Mouse (Mus musculus) T-helper 17 cell (primary cell): Measurements from ENCODE around the gene Mettl7a2.
"Not testable (repeated sequence)": the region's sequence is repeated elsewhere in the genome, so short reads cannot be mapped to it uniquely, and the experiment has no call there.

Experiments
- in situ Hi-C, 2 experiments: fragments of 300-600 bp; cut with MboI, MseI; formaldehyde crosslinking; loops; 1 replicate in 1 of 2; 2 replicates in 1 of 2; pipeline ENCODE4 v1.15.1; 2025; ENCODE audit warnings: high pct_unique_total_duplicates in 2 of 2

Mettl7a2 gene

DNA sequence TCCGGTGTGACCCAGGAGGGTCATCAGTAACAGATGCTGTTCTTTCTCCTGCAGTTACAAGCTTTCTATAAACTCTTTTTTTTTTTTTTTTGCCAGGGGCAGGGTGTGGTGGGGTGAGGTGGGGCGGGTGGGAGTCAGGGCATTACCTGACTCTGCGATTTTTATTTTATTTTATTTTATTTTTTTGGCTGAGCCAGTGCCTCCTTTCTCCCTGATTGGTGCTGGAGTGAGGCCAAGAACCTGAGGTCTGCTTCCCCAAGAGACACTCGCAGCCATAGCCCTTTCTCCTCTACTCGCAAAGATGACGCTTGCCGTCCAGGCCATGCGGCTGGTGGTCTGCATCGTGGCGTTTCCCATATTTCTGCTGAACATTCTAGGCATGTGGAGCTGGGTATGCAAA is 18.4 kb upstream of the Mettl7a2 start, which contains the start of gene Mettl7a3:
TSS of gene Mettl7a3 (plus strand) at position 301 of the 400 bp plus-strand sequence.
- in situ Hi-C loops: loop anchor here (5.0 kb wide), 1 partner anchor 43 kb away; no protein-coding TSS in a partner anchor

DNA sequence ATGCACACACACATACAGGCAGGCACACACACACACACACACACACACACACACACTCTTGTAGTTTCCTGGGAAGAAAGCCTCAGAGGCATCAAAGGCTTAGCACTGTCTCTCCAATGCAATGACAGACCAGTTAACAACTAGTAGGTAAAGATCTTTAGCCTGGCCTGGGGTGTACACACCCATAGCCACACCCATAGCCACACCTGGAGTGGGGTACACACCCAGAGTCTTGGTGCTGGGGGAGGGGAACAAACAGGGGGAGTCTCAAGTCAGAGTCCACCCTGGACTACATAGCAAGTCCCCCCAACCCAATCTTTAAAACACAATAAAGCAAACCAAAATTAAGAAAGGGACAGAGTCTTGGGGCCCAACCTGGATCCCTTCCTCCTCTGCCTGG is 15.7 kb upstream of the Mettl7a2 start:
- in situ Hi-C loops: not testable (repeated sequence)

DNA sequence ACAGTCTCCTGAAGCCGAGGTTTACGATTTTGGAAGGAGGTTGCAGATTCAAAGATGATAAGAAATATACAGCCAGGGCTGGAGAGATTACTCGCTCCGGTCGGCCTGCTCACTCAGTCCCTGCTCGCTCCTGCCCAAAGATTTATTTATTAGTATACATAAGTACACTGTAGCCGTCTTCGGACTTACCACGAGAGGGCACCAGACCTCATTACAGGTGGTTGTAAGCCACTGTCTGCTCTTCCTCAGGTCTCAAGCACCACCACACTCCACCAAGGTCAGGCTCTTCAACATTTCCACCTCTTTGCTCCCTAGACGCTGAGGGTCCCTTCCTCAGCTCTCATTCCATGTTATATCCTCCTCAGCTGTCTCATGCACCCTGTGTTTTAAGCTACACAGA is 15.2 kb upstream of the Mettl7a2 start:
- in situ Hi-C loops: not testable (repeated sequence)

DNA sequence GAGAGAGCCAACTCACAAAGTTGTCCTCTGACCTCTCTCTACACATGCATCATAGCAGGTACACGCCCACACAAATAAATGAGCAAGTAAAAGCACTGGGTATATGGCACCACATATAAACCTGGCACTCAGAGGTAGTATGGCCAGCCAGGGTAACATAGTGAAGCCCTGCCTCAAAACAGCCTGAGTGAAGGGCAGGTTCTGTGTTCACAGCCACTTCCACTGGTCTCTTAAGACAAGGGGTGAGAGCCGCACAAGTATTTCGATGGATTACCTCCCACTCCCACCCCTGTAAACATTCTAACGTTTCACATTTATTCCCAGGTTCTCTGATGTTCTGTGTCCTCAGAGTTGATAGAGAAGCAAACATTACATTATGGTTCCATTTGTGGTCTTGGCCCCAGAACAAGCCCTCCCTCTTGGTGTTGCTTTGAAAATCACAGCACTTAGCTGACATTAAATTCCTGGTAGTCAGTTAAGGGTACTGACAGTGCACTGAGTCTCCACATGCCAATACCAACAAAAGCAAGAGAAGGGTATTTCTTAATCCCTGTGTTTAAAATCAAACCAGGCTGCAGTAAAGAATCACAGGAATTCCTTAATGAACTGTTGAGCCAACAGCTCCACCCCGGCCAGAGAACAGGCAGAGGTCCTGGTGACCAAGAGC is 11.6 kb upstream of the Mettl7a2 start:
- in situ Hi-C loops: not testable (repeated sequence)

DNA sequence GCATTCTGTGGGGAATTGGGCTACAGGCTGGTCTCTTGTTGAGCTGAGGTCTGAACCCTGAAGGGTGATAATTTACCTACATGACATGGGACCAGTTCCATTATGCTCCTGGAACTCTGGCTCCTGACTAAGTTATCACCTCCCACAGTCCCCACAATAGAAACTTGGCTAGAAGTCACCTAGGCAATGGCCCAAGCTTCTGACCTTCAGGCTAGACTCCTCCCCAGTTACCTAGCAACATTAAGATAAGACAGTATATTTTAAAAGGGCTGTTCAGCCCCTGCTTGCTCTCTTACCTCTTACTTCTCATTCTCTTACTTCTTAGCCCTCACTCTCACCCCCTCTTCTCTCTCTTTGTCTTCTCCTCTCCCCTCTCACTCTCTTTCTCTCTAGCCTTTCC is 7.5 kb upstream of the Mettl7a2 start:
- in situ Hi-C loops: no loop called here

DNA sequence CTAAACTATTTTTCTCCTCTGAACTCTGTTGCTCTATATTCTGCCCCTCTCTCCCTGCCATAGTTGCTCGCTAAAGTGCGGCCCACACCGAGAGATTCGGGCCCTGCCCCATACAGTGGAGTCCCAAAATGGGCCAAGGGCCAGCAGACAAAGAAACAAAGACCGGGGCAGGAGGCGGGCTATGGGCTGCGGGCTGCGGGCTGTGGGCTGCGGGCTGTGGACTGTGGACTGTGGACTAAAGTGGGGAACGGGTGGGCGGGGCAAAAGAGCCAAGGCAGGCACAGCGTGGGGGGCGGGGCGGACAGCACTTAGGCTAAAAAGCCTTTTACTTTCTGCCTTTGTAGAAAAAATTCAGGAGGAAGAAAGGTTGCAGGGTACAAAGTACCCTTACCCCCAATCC is 6.2 kb upstream of the Mettl7a2 start:
- in situ Hi-C loops: no loop called here

DNA sequence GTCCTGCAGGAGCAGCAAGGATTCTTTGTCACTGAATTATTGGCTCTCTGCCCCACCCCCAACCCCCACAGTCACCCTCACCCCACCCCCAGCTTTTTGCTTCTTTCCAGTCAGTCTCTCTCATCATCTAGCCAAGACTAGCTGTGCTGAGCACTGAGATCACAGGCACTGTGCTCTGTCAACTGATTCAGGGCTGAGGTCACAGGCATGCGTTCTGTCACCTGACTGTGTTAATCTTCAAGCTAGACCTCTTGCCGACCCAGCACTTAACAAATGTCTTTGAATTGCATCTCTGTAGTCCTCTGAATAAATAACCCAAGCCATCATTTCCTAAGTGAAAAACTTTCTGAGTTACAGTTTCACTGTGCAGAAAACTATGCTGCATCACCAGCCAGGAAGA is 3.5 kb upstream of the Mettl7a2 start:
- in situ Hi-C loops: no loop called here

DNA sequence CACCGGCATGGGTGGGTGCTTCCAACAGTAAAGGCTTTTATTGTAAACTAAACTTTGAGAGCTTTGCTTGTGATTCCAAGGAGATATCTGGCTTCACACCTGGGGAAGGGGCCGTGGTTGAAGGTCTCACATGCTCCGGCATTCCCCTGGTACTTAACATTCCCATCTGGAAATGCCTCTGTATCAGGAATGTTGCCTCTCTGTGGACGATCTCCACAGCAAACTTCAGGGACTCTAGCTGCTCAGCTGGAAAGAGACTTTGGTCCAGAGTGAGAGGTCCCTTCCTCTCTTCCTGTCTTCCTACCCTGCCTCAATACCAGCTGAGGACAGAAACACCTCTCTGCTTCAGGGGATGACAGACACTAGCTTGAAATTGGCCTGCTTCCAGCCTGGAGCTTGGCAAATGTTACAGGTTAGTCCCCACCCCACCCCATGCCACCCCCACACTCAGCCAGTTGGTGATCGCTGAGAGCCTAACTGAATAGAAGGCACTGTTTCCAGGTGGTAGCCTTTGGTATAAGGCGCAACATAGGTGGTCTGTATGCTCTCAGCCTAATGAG is 1.4 kb upstream of the Mettl7a2 start:
- in situ Hi-C loops: no loop called here

DNA sequence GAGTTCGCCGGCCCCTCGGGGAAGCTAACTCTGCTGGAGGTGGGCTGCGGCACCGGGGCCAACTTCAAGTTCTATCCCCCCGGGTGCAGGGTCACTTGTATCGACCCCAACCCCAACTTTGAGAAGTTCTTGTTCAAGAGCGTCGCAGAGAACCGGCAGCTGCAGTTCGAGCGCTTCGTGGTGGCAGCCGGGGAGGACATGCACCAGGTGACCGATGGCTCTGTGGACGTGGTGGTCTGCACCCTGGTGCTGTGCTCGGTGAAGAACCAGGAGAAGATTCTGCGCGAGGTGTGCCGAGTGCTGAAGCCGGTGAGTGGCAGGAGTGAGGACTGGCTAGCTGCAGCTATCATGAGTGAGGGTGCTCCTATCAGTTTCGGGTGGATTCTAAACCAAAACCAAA is 399 bp downstream of the Mettl7a2 start:
- in situ Hi-C loops: not testable (repeated sequence)

DNA sequence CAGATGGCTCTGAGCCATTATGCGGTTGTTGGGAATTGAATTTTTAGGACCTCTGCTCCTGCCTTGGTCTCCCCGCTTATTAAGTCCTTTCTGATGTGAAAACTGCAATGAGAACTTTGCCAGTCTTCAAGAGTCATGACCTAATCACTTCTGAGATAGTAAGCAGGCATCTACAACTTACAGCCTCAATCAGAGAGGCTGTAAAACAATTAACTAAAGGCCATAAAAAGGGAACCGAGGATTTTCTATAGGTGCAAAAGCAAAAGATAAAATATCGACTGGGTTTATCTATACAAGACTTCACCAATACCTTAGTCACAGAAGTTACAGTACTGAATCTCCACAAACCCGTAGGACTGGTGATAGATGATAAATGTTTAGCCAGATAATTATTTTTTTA is 2.9 kb downstream of the Mettl7a2 start:
- in situ Hi-C loops: no loop called here

DNA sequence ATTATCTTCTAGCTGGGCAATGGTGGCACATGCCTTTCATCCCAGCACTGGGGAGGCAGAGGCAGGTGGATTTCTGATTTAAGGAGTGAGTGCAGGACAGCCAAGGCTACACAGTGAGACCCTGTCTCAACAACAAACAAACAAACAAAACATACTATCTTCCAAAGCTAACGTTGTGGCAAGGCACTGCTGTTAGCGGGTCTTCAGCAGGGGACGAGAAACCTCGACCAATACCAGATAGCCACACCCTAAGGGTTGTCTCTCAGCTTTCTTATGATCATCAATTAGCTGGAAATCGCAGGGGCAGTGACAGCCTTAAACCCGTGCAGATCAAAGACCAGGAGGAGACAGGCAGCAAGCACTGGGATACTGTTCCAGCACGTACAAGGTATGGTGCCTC is 11.2 kb downstream of the Mettl7a2 start, which contains the start of gene Higd1c:
TSS of gene Higd1c (plus strand) at position 301 of the 400 bp plus-strand sequence.
- in situ Hi-C loops: no loop called here

DNA sequence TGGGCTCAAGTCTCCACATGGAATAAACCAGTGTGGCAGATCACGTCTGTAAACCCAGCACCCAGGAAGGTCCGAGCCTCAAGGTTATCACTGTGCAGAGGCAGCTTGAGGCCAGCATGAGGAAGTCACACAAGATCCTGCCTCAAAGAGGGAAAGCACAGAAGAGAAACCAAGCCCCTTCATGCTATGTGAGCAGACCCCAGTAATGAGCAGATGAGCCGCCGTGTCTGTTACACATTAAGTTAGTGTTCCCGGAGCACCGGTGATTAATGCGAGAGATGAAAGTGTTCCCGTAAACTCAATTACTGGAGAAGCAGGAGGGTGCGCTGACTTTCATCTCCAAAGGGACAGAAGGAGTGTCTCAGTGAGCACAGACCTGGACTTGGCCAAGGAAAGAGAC is 13.0 kb downstream of the Mettl7a2 start:
- in situ Hi-C loops: not testable (repeated sequence)

DNA sequence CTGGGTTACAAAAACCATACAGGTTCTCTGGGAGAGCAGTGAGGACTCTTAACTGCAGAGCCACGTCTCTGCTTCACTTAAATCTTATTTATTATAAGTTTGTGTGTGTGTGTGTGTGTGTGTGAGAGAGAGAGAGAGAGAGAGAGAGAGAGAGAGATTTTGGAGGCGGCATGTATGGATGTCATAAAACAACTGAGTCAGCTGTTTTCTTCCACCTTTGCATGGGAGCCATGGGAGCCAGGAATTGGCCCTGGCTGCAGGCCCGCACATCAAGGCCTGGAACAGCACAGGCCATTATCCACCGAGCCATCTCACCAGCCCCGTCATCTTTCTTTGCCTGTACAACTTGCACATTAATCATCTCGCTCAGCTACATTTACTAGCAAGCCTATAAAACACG is 14.1 kb downstream of the Mettl7a2 start:
- in situ Hi-C loops: no loop called here

DNA sequence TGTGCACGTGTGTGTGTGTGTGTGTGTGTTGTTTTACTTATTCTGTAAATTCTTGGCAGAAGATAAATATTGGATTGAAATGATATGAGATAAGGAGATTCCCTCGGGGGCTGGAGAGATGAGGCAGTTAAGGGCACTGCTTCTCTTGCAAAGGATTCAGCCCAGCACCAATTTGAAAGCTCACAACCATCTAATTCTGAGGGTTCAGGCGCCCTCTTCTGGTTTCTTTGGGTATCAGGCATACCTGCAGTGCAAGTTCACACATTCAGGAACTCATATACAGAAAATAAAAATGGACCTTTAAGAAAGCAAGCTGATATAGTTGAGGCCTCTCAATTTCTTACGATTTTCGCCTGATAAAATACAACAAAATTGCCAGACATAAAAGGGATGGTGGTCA is 22.1 kb downstream of the Mettl7a2 start:
- in situ Hi-C loops: loop anchor here (5.0 kb wide), 1 partner anchor 43 kb away; the partner anchor contains the start of gene Mettl7a3 (in 2 of the 2)

DNA sequence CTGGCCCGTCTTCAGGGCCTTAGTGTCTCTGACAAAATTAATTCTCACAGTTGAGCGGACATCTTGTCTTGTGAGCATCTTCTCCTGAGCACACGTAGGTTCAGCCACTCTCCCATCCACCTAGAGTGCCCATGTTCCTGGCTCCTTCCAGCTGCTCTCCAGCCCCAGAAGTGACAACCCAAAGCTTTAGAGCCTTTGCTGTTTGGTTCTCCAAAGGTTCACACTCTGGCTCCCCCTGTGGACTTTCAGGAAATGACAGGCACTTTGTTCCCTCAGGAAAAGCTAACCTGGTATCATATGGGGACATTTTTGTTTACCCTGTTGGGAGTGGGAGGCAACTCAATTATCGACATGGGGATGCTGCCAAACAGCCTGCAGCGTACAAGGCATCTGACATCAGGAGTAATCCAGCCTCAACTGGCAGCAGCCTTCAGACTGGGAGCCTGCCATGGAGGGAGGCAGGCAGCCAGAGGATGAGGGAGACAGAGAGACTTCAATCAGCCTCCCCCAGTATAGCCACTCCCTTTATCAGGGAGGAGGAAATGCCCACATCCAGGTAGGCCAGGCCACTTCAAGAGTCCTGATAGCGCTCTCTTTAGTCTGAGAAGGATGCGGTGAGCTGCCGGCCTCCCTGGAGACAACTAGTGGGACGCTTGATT is 25.0 kb downstream of the Mettl7a2 start:
- in situ Hi-C loops: loop anchor here (5.0 kb wide), 1 partner anchor 46 kb away; the partner anchor contains the start of gene Mettl7a3 (in 2 of the 2)

DNA sequence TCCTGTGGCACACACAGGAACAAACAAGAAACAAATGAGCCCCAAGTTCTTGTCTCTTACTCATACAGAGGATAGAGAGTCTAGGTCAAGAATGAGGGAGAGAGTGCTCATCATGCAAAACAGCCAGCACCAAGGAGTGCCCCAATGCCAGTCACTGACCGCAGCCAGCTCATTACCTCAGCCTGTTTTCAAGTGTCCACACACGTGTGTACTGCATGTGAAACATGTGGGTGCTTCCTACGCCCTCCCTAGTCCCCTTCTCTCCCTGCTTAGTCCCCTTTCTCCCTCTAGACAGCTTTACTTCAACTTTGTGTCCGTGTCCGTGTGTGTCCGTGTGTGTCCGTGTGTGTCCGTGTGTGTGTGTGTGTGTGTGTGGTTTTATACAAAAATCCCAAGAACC is 26.7 kb downstream of the Mettl7a2 start:
- in situ Hi-C loops: loop anchor here (5.0 kb wide), 1 partner anchor 47 kb away; the partner anchor contains the start of gene Mettl7a3 (in 2 of the 2)

DNA sequence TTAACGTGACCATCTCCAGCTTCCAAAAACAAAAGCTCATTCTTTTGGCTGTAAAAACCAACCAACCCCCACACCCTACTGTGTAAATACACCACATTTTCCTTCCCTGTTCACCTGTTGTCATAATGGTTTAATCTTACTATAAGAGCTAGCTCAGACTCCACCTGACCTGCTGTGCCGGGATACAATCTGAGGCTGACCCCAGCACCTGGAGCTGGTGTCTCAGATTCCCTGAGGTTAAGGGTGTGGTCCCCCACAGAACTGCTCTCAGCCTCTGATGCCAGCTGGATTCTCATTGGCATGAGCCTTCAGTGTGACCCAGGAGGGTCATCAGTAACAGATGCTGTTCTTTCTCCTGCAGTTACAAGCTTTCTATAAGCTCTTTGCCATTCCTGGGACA is 27.1 kb downstream of the Mettl7a2 start:
- in situ Hi-C loops: no loop called here

DNA sequence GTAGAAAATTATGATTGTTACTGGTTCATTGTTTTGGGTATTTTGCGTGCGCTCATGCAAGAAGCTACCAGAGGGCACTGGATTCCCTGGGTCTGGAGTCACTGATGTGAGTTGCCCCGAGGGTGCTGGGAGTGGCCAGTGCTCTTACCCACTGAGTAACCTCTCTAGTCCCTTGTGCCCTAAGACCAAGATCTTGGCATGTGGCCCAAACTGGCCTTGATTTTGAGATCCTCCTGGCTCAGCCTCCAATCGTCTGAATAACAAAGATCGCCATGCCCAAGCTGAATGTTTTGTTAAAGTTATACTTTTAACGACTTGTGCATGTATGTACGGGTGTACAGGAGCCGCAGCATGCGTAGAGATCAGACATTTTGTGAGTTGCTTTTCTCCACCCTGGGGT is 32.7 kb downstream of the Mettl7a2 start:
- in situ Hi-C loops: no loop called here

DNA sequence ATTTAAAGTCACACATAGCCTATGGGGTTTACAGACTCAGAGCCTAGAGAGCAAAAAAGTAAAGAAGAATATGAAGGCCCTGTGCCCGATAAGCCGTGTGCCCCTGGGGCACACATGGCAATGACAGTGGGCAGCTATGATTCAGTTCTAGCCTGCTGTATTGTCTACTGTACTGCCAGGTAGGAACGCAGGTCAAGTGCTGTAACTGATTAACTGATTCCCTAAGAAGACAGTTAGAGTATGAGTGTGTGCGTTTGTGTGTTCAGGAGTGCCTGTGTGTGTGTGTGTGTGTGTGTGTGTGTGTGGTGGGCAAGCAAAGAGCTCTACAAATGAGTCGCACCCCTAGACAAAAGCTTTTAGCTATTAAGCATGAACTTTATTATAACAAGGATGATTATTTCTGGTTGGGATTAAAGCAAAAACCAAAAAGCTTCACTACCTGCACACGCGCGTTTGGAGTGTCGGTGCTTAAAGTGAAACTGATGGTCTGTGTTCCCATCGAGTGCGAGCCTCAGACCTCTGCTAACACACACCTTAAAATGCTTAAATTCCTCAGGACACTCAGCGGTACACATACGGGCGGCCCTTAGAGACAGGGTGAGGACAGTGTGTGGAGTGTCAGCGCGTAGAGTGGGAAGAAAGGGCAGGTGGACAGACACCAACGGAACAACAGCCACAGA is 34.7 kb downstream of the Mettl7a2 start:
- in situ Hi-C loops: no loop called here

DNA sequence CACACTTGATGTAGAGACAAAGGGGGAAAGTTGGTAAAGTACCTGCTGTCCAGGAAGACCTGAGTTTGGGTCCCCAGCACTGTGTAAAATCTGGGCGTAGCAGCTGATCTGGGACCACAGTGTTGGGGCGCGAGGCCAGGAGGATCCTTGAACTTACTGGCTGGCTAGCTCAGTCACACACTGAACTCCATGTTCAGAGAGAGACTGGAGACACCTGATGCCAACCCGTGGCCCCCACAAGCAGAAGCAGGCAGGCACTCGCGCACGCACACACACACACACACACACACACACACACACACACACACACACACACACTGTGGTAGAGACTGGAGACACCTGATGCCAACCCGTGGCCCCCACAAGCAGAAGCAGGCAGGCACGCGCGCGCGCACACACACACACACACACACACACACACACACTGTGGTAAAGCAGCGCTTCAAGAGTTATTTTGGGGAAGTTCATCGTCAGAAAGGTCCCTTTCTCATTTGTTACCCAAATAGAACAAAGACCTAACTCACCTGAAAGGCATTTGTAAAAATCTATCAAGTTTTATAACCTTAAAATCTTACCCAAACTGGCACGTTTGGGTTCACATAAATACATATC is 35.3 kb downstream of the Mettl7a2 start:
- in situ Hi-C loops: no loop called here

DNA sequence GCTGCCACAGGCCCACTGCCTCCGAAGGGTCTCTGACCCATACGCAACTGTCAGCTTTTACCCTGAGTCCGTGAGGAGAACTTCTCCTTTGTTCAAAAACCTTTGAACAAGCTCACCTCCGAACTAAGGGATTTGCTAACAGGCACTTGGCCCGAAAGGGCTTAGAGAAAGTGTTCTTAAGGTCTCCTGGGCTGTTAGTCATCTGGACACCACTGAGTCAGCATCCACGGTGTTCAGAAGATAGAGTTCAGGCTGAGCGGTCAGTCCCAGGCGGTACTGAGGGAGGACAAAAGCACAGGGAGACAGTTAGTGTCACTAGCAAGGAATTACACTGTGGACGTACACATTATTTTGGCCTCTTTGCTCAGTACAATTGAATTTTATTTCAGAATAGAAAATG is 35.9 kb downstream of the Mettl7a2 start:
- in situ Hi-C loops: no loop called here

DNA sequence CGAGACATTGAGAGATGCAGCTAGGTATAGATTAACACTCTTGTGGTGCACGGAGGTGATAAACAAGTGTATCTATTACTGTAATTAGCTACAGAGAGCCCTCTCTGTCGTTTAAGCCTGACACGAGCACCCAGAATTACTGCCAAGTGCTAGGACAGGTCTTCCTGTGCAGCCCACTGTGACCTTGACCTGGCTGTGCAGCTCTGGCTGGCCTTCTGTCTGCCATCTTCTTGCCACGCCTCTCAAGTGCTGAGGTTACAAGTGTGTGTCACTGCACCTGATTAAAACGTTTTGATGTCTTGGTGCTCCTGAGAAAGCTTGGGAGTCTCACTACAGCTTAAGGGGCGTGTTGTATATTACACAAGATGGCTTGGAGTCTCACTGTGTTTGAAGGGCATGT is 38.1 kb downstream of the Mettl7a2 start:
- in situ Hi-C loops: no loop called here
